Mouse (Mus musculus) embryonic fibroblast, embryonic 13.5 days (primary cell): ENCODE measurements at regions not wholly inside any gene's neighbourhood (a gene's known extent, or its start where the extent isn't known, plus 50 kb on each side); places are given as distances from the start of the nearest gene placed in this dataset.

ENCODE experiments used
- CTCF ChIP-seq: IDR thresholded peaks from 2 replicates; pipeline ENCODE4 v1.5.1; 2011; ENCODE audit warnings: mild to moderate bottlenecking, control low read depth, low read length, moderate library complexity, borderline replicate concordance; ENCODE audit not compliant: insufficient read depth
- POLR2A ChIP-seq: IDR thresholded peaks from 2 replicates; pipeline ENCODE4 v1.6.1; 2011; ENCODE audit warnings: low read depth, mild to moderate bottlenecking, control low read depth, low read length, moderate library complexity

DNA sequence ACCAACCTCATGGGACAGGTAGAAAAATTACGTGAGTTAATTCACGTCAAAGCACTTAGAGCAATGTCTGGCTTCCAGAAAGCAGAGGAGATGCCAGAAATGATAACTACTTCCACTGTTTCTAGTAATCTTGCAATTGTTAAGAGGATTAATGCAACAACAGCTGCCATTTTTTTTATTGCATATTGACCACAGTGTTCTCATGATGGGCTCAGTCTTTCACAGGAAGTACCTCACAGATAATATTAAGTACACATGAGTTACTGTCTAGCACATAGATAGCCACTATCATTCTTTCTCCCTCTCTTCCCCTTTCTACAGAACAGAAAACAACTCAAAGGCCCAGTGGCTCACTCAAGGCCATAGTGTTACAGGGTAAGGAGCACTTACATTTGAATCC, 104.8 kb upstream of the Abca1 start:
- TF ChIP-seq POLR2A = no peak
- TF ChIP-seq CTCF = no peak
